23 mouse cellular contexts compared by ENCODE assay signal in genomic region chr19:6030520-6031280, GRCm38 (mm10). TPM values are rescaled to one million over a fixed set of nuclear protein-coding genes. Genes with fewer than 3 reads are reported as not detected.
DNase-seq lines count a peak whose midpoint lies in the region; ATAC-seq and TF ChIP-seq lines count a peak whose summit lies in the region.
"Had no signal": no experiment of that assay in that cellular context is flagged by ENCODE, and none has a peak within 500 bp of the region (broad histone marks: within the 10 kb centered on the region; RNA-seq: fewer than 3 reads in every experiment).

No protein-coding gene starts in this region.

- TF ChIP-seq RAD21 in MEL (IDR thresholded peaks at IDR 0.05; ENCODE audit: low read depth, low read length): no peak

- H3K79me2 ChIP-seq in liver, adult 2 months (ENCODE audit: control insufficient read depth, insufficient read depth, low read length): no peaks in the 10 kb centered on the region
- no peaks in the 10 kb centered on the region for H3K79me2 ChIP-seq in MEL (ENCODE audit: control insufficient read depth, insufficient read depth, low read length, poor library complexity)

- peaks cover 5% of the 10 kb centered on the region; the same call in 1 of the 2 replicates for H3K4me1 ChIP-seq in liver, adult 2 months (ENCODE audit: control insufficient read depth, insufficient read depth, low read length)
- H3K4me1 ChIP-seq in liver, embryonic 12.5 days: peaks cover 4% of the 10 kb centered on the region; the same call in 1 of the 2 replicates
- H3K4me1 ChIP-seq in MEL (ENCODE audit: control insufficient read depth in 1 of 2, insufficient read depth in 2 of 2, low read length in 2 of 2): peaks cover 0 to 10% of the 10 kb centered on the region in 2 experiments; a peak in 3 of 4 replicates
- H3K4me1 ChIP-seq: embryonic facial prominence, embryonic 12.5 days; forebrain, embryonic 15.5 days; heart, embryonic 15.5 days; hindbrain, embryonic 13.5 days had no signal

- H3K4me3 ChIP-seq in liver, adult 2 months (ENCODE audit: insufficient read depth, low read depth, low read length): no peak overlapping the region
- H3K4me3 ChIP-seq in liver, embryonic 12.5 days: no peak overlapping the region
- H3K4me3 ChIP-seq in MEL (ENCODE audit: control insufficient read depth in 1 of 2, insufficient read depth in 1 of 2, low read depth in 2 of 2, low read length in 2 of 2): no peak overlapping the region
- H3K4me3 ChIP-seq: embryonic facial prominence, embryonic 12.5 days; forebrain, embryonic 15.5 days; heart, embryonic 15.5 days; hindbrain, embryonic 13.5 days had no signal

- 72% methylated on average over 14 of the region's 14 CpGs for WGBS in liver, adult 2 months
- WGBS in liver, embryonic 12.5 days (ENCODE audit: insufficient replicate concordance): 38% methylated on average over 14 of the region's 14 CpGs

- no peak for TF ChIP-seq POLR2A in liver, adult 2 months (IDR thresholded peaks at IDR 0.05; ENCODE audit: extremely low read depth, insufficient read depth, low read length)
- TF ChIP-seq POLR2A in MEL (IDR thresholded peaks at IDR 0.05; ENCODE audit: control insufficient read depth in 1 of 2, insufficient read depth in 1 of 2, low read depth in 1 of 2, low read length in 2 of 2, poor library complexity in 1 of 2): no peak

- no peak overlapping the region for H3K9ac ChIP-seq in liver, adult 2 months (ENCODE audit: low read depth, low read length)
- no peak overlapping the region for H3K9ac ChIP-seq in liver, embryonic 12.5 days
- H3K9ac ChIP-seq in MEL (ENCODE audit: control insufficient read depth, low read depth, low read length, poor library complexity, severe bottlenecking): no peak overlapping the region
- H3K9ac ChIP-seq: embryonic facial prominence, embryonic 12.5 days; forebrain, embryonic 15.5 days; heart, embryonic 15.5 days; hindbrain, embryonic 13.5 days had no signal

- no peaks in the 10 kb centered on the region for H3K9me3 ChIP-seq in liver, embryonic 12.5 days (replicated peaks)
- H3K9me3 ChIP-seq in MEL (replicated peaks; ENCODE audit: insufficient read depth, low read length): no peaks in the 10 kb centered on the region
- H3K9me3 ChIP-seq: embryonic facial prominence, embryonic 12.5 days; forebrain, embryonic 15.5 days; G1E; heart, embryonic 15.5 days; hindbrain, embryonic 13.5 days had no signal

- peak in 1 of 2 experiments; percentile 56; a peak in 2 of 4 replicates for TF ChIP-seq EP300 in MEL (IDR thresholded peaks at IDR 0.05; ENCODE audit: low read depth in 1 of 2, low read length in 2 of 2)

- peak; percentile 75 for DNase-seq in liver, adult 2 months (ENCODE audit: extremely low read depth, low read depth, low spot score)
- peak; percentile 40 for DNase-seq in MEL (ENCODE audit: low read depth, low spot score)
- DNase-seq in adrenal gland, postnatal 10 days: no peak
- no peak for DNase-seq in layer of hippocampus, adult 18-20 months (ENCODE audit: low spot score in 2 of 2)
- no peak for DNase-seq in layer of hippocampus, postnatal 36 days
- DNase-seq: adrenal gland, adult 2 months; adrenal gland, postnatal 36 days; cerebellum, adult 2 months; cerebellum, postnatal 14 days; gastrocnemius, postnatal 36 days; heart, adult 18-20 months; heart, postnatal 14 days had no signal

- H3K36me3 ChIP-seq in liver, adult 2 months (ENCODE audit: control insufficient read depth, insufficient read depth, low read length): no peaks in the 10 kb centered on the region
- no peaks in the 10 kb centered on the region for H3K36me3 ChIP-seq in liver, embryonic 12.5 days
- peaks cover 0 to 4% of the 10 kb centered on the region in 2 experiments; a peak in 1 of 4 replicates for H3K36me3 ChIP-seq in MEL (ENCODE audit: control insufficient read depth in 1 of 2, insufficient read depth in 2 of 2, low read length in 2 of 2)
- H3K36me3 ChIP-seq: embryonic facial prominence, embryonic 12.5 days; forebrain, embryonic 15.5 days; G1E; heart, embryonic 15.5 days; hindbrain, embryonic 13.5 days had no signal

- no peak for TF ChIP-seq CTCF in liver, adult 2 months (IDR thresholded peaks at IDR 0.05; ENCODE audit: low read depth, low read length)
- no peak for TF ChIP-seq CTCF in MEL (IDR thresholded peaks at IDR 0.05 in 2 of 3, conservative IDR thresholded peaks at IDR 0.05 in 1 of 3; ENCODE audit: control insufficient read depth in 1 of 3, insufficient read depth in 1 of 3, low read depth in 2 of 3, low read length in 3 of 3, poor library complexity in 1 of 3, severe bottlenecking in 1 of 3)

- no peak for ATAC-seq in liver, embryonic 12.5 days
- ATAC-seq in erythroid progenitor cell, adult 5-6 weeks (replicated peaks; ENCODE audit: low FRiP score, poor library complexity, severe bottlenecking): 0 out of 2 replicates have a peak, but pooled peaks have one; percentile 30
- ATAC-seq: activated CD4-positive, CD25-positive, alpha-beta regulatory T cell, adult 4 months; forebrain, embryonic 15.5 days; hindbrain, postnatal 0 days; Patski had no signal

- no peak overlapping the region for H3K4me2 ChIP-seq in liver, embryonic 12.5 days
- H3K4me2 ChIP-seq: embryonic facial prominence, embryonic 12.5 days; forebrain, embryonic 15.5 days; heart, embryonic 11.5 days; heart, embryonic 15.5 days; hindbrain, embryonic 13.5 days had no signal

- H3K27me3 ChIP-seq in liver, adult 2 months (ENCODE audit: control insufficient read depth, insufficient read depth, low read length): no peaks in the 10 kb centered on the region
- H3K27me3 ChIP-seq in liver, embryonic 12.5 days (replicated peaks): peaks cover 11% of the 10 kb centered on the region; the same call in 1 of the 2 replicates
- H3K27me3 ChIP-seq in MEL (ENCODE audit: control insufficient read depth in 1 of 2, insufficient read depth in 2 of 2, low read length in 2 of 2): peaks cover 2% of the 10 kb centered on the region in 2 experiments; a peak in 2 of 4 replicates
- H3K27me3 ChIP-seq: embryonic facial prominence, embryonic 12.5 days; forebrain, embryonic 15.5 days; heart, embryonic 15.5 days; hindbrain, embryonic 13.5 days had no signal

- no peak overlapping the region for H3K27ac ChIP-seq in liver, adult 2 months (replicated peaks; ENCODE audit: insufficient read depth, low read depth, low read length)
- no peak overlapping the region for H3K27ac ChIP-seq in liver, embryonic 12.5 days
- no peak overlapping the region for H3K27ac ChIP-seq in MEL (ENCODE audit: control insufficient read depth, low read depth, low read length)
- H3K27ac ChIP-seq: embryonic facial prominence, embryonic 12.5 days; forebrain, embryonic 15.5 days; heart, embryonic 15.5 days; hindbrain, embryonic 13.5 days; hindbrain, postnatal 0 days had no signal

RNA-seq across cellular contexts. Expression of gene Capn1, which starts 15.0 kb away (rescaled TPM):
- 8.0 and 9.9 TPM in 2 replicates for total RNA-seq in liver, adult 2 months (2014; rRNA removed)
- polyA plus RNA-seq in liver, adult 2 months (2012; rRNA removed): 10.6 and 12.7 TPM in 2 replicates
- polyA plus RNA-seq in liver, embryonic 12.5 days (2016; fragmentation: Nextera tagmentation; extraction: Ambion mirVana): 37.7 and 38.5 TPM in 2 replicates
- total RNA-seq in MEL (2012; rRNA removed): 42.5 and 43.4 TPM in 2 replicates
- 10 to 100 TPM in 1 of 2 experiments, not detected in 1; 75.2 TPM for polyA plus RNA-seq in MEL (2012; ENCODE audit: insufficient read depth in 1 of 2, insufficient read length in 2 of 2, low read depth in 1 of 2, low replicate concordance in 2 of 2, missing spikeins in 1 of 2)
- total RNA-seq in erythroid progenitor cell, adult 5-6 weeks (2015; ENCODE audit: low replicate concordance): 38.1 and 49.7 TPM in 2 replicates
- 63.8 and 64.3 TPM in 2 replicates for total RNA-seq in erythroid progenitor cell, adult 5-6 weeks (2017; ENCODE audit: low replicate concordance)
- 10 to 100 TPM; 31.3 to 40.0 TPM for total RNA-seq in adrenal gland, postnatal 10 days (2021)
- total RNA-seq in layer of hippocampus, adult 18-20 months (2021): 10 to 100 TPM; 23.2 to 24.8 TPM
- 10 to 100 TPM; 20.5 to 26.0 TPM for total RNA-seq in layer of hippocampus, postnatal 36 days (2021)

RNA-seq across cellular contexts. Expression of gene Syvn1, which starts 15.7 kb away (rescaled TPM):
- total RNA-seq in liver, adult 2 months (2014; rRNA removed): 7.6 and 15.2 TPM in 2 replicates
- 53.0 and 64.7 TPM in 2 replicates for polyA plus RNA-seq in liver, adult 2 months (2012; rRNA removed)
- 17.4 and 19.4 TPM in 2 replicates for polyA plus RNA-seq in liver, embryonic 12.5 days (2016; fragmentation: Nextera tagmentation; extraction: Ambion mirVana)
- total RNA-seq in MEL (2012; rRNA removed): 12.5 and 14.3 TPM in 2 replicates
- 10 to 100 TPM in 1 of 2 experiments, not detected in 1; 55.0 TPM for polyA plus RNA-seq in MEL (2012; ENCODE audit: insufficient read depth in 1 of 2, insufficient read length in 2 of 2, low read depth in 1 of 2, low replicate concordance in 2 of 2, missing spikeins in 1 of 2)
- total RNA-seq in erythroid progenitor cell, adult 5-6 weeks (2015; ENCODE audit: low replicate concordance): 29.3 and 45.8 TPM in 2 replicates
- 16.8 and 20.8 TPM in 2 replicates for total RNA-seq in erythroid progenitor cell, adult 5-6 weeks (2017; ENCODE audit: low replicate concordance)
- total RNA-seq in adrenal gland, postnatal 10 days (2021): 10 to 100 TPM; 40.5 to 43.7 TPM
- 10 to 100 TPM; 43.4 to 44.5 TPM for total RNA-seq in layer of hippocampus, adult 18-20 months (2021)
- total RNA-seq in layer of hippocampus, postnatal 36 days (2021): 10 to 100 TPM; 46.4 to 52.3 TPM

RNA-seq across cellular contexts. Expression of gene Mrpl49, which starts 26.9 kb away (rescaled TPM):
- 27.1 and 27.2 TPM in 2 replicates for total RNA-seq in liver, adult 2 months (2014; rRNA removed)
- 13.6 and 16.8 TPM in 2 replicates for polyA plus RNA-seq in liver, adult 2 months (2012; rRNA removed)
- 58.0 and 62.7 TPM in 2 replicates for polyA plus RNA-seq in liver, embryonic 12.5 days (2016; fragmentation: Nextera tagmentation; extraction: Ambion mirVana)
- 65.1 and 81.6 TPM in 2 replicates for total RNA-seq in MEL (2012; rRNA removed)
- polyA plus RNA-seq in MEL (2012; ENCODE audit: insufficient read depth in 1 of 2, insufficient read length in 2 of 2, low read depth in 1 of 2, low replicate concordance in 2 of 2, missing spikeins in 1 of 2): 10 to 100 TPM in 1 of 2 experiments, not detected in 1; 98.7 TPM
- total RNA-seq in erythroid progenitor cell, adult 5-6 weeks (2015; ENCODE audit: low replicate concordance): 27.2 and 31.4 TPM in 2 replicates
- total RNA-seq in erythroid progenitor cell, adult 5-6 weeks (2017; ENCODE audit: low replicate concordance): 13.0 and 40.8 TPM in 2 replicates
- total RNA-seq in adrenal gland, postnatal 10 days (2021): 10 to 100 TPM; 58.2 to 59.4 TPM
- 10 to 100 TPM; 48.0 to 52.0 TPM for total RNA-seq in layer of hippocampus, adult 18-20 months (2021)
- total RNA-seq in layer of hippocampus, postnatal 36 days (2021): 10 to 100 TPM; 46.8 to 47.9 TPM

RNA-seq across cellular contexts. Expression of gene Fau, which starts 26.9 kb away (rescaled TPM):
- total RNA-seq in liver, adult 2 months (2014; rRNA removed): 455 and 560 TPM in 2 replicates
- polyA plus RNA-seq in liver, adult 2 months (2012; rRNA removed): 715 and 820 TPM in 2 replicates
- polyA plus RNA-seq in liver, embryonic 12.5 days (2016; fragmentation: Nextera tagmentation; extraction: Ambion mirVana): 699 and 700 TPM in 2 replicates
- total RNA-seq in MEL (2012; rRNA removed): 2,020 and 2,413 TPM in 2 replicates
- polyA plus RNA-seq in MEL (2012; ENCODE audit: insufficient read depth in 1 of 2, insufficient read length in 2 of 2, low read depth in 1 of 2, low replicate concordance in 2 of 2, missing spikeins in 1 of 2): 1,000 to 10,000 TPM in 1 of 2 experiments, not detected in 1; 2,967 TPM
- 666 and 864 TPM in 2 replicates for total RNA-seq in erythroid progenitor cell, adult 5-6 weeks (2015; ENCODE audit: low replicate concordance)
- 450 and 703 TPM in 2 replicates for total RNA-seq in erythroid progenitor cell, adult 5-6 weeks (2017; ENCODE audit: low replicate concordance)
- 1,000 to 10,000 TPM; 1,154 to 1,182 TPM for total RNA-seq in adrenal gland, postnatal 10 days (2021)
- total RNA-seq in layer of hippocampus, adult 18-20 months (2021): 100 to 1,000 TPM; 769 to 789 TPM
- total RNA-seq in layer of hippocampus, postnatal 36 days (2021): 100 to 1,000 TPM; 676 to 701 TPM

RNA-seq across cellular contexts. Expression of gene Znhit2, which starts 30.3 kb away (rescaled TPM):
- 10.9 and 12.6 TPM in 2 replicates for total RNA-seq in liver, adult 2 months (2014; rRNA removed)
- 52.6 and 52.7 TPM in 2 replicates for polyA plus RNA-seq in liver, adult 2 months (2012; rRNA removed)
- 31.1 and 31.8 TPM in 2 replicates for polyA plus RNA-seq in liver, embryonic 12.5 days (2016; fragmentation: Nextera tagmentation; extraction: Ambion mirVana)
- 26.3 and 37.3 TPM in 2 replicates for total RNA-seq in MEL (2012; rRNA removed)
- 10 to 100 TPM in 1 of 2 experiments, not detected in 1; 27.0 TPM for polyA plus RNA-seq in MEL (2012; ENCODE audit: insufficient read depth in 1 of 2, insufficient read length in 2 of 2, low read depth in 1 of 2, low replicate concordance in 2 of 2, missing spikeins in 1 of 2)
- 5.9 and 7.2 TPM in 2 replicates for total RNA-seq in erythroid progenitor cell, adult 5-6 weeks (2015; ENCODE audit: low replicate concordance)
- 3.0 and 5.7 TPM in 2 replicates for total RNA-seq in erythroid progenitor cell, adult 5-6 weeks (2017; ENCODE audit: low replicate concordance)
- 10 to 100 TPM; 21.6 to 26.1 TPM for total RNA-seq in adrenal gland, postnatal 10 days (2021)
- total RNA-seq in layer of hippocampus, adult 18-20 months (2021): 10 to 100 TPM; 34.6 to 36.2 TPM
- 10 to 100 TPM; 33.1 to 35.2 TPM for total RNA-seq in layer of hippocampus, postnatal 36 days (2021)

Comparison
In these comparisons a context has a peak if more than half of its experiments do, and no peak if none do; other contexts are left out.
1. DNase-seq: peak in liver, adult 2 months (single experiment) and MEL (single experiment); none in adrenal gland, postnatal 10 days (single experiment), layer of hippocampus, adult 18-20 months (0 of 2) and layer of hippocampus, postnatal 36 days (0 of 2).